Mouse (Mus musculus): ENCODE measurements around the gene Lamb3.
A peak's percentile ranks its signal among the peaks of the same experiment; 100 is the strongest.

Gene Lamb3

GRCm38 (mm10) chr1:193201383-193201778 lies 6.1 kb upstream of the Lamb3 start, which contains the start of gene Traf3ip3:
Gene Traf3ip3, minus strand, starts transcription at chr1:193201703.
- DNase-seq (ENCODE audit: low read depth), result peak; percentile 91

DNA sequence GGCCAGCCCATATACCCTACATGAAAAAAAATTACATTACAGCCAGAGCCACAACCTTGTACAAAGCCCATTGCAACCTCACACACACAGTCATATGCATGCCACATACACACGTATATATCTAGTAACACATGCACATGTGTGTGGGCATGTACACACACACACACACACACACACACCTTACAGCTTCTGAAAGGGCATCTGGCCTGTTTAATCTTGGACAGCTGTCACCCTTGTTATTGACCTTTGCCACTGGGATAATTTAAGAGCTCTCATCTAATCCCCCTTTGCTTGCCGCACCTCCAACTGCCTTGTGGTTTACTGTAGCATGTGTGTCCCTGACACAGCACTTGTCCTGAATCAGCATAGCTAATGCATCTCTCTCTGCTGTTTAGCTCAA lies 3.7 kb upstream of the Lamb3 start:
- no peak for DNase-seq (ENCODE audit: low read depth)

- no peak for DNase-seq (ENCODE audit: low read depth)
Observed at GRCm38 (mm10) chr1:193205431-193205830, 2.1 kb upstream of the Lamb3 start.

- peak; percentile 80 for DNase-seq (ENCODE audit: low read depth)
Observed at GRCm38 (mm10) chr1:193208178-193208577, 679 bp downstream of the Lamb3 start.

DNA sequence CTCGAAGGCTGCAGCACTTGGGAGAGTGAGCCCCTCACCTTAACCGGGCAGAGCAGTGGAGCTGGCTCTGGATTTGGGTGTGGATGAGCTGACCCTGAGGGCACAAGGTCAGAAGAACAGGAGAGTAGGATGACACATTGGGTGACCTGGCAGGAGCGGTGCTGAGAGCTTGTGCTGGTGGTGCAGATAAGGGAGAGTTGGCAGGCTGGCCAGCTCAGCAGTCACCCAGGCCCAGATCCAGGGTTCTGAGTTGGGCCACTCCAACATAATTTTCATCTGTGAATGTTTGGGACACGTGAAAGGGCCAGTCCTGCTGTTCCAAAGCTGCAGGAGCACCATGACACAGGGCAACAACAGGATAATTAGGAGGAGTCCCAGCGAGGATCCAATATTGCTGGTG lies 3.9 kb downstream of the Lamb3 start:
- no peak for DNase-seq (ENCODE audit: low read depth)

- no peak for DNase-seq (ENCODE audit: low read depth)
Observed at GRCm38 (mm10) chr1:193214053-193214452, 6.6 kb downstream of the Lamb3 start.

DNA sequence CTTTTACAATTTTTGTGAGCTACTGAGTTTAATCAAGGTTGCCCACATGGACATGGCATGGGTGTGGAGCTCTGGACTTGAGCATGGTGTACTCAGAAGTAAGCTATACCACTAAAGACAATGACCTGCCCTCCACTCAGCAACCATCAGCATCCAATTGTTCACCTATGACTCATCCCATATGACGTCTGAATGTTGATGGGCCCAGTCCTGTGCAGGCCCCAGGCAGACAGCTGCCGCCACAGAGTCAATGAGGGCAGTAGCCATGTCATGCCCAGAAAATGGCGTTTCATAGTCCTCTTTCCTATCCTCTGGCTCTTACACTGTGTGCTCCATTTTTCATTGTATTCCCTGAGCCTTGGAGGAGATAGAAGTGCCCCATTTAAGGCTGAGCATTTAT lies 8.5 kb downstream of the Lamb3 start:
- no peak for DNase-seq (ENCODE audit: low read depth)

- no peak for DNase-seq (ENCODE audit: low read depth)
Observed at GRCm38 (mm10) chr1:193220408-193220807, 12.9 kb downstream of the Lamb3 start.

GRCm38 (mm10) chr1:193225531-193225930 lies 18.0 kb downstream of the Lamb3 start:
- DNase-seq (ENCODE audit: low read depth), result no peak

DNA sequence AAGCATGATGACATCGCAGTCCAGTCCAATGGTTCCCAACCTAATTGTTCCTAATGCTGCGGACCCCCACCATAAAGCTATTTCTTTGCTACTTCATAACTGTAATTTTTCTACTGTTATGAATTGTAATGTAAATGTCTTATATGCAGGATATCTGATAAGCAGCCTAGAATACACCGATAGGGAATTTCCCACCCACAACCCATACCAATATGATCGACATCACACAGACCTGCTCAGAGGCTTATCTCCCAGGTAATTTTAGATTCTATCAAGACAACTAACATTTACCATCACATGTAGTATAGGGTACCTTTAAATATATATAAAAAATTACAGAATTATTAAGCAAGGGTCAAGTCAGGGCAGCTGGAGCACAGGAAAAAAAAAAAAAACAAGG lies 18.6 kb downstream of the Lamb3 start:
- DNase-seq (ENCODE audit: low read depth), result no peak

DNA sequence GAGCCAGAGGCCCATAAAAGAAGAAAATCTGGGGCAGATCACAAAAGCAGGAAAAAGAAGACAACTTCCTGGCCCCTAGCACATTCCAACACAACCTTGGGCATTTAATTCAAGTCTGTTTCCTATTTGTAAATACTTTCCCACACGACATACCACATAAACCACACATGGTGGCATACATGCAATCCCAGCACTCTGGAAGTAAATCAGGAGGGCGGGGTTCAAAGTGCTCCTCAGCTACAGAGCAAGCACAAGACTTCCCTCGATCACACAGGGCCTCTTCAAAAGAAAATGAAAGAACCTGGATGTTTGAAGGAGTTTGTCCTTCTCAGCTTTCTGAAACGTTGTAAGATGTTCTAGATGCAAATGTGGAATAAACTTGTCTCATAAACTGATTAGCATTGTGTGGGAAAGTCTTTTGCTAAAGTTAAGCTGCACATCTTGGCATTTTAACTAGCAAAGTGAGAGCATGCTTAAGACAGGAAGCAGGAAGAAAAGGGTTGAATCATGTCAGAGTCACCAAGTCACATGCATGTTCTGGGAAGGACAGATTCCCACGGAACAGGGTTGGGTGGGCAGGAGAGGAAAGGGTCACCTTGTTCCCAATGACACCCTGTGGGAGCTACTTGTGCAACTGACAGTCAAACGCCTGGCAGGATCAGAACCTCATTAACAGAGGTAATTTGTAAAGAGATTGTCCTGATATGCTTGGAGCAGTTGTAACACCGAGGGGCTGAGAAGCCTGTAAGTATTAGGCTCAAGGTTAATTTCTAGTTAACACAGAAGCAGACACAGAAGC lies 19.4 kb downstream of the Lamb3 start:
- DNase-seq (ENCODE audit: low read depth), result no peak

DNA sequence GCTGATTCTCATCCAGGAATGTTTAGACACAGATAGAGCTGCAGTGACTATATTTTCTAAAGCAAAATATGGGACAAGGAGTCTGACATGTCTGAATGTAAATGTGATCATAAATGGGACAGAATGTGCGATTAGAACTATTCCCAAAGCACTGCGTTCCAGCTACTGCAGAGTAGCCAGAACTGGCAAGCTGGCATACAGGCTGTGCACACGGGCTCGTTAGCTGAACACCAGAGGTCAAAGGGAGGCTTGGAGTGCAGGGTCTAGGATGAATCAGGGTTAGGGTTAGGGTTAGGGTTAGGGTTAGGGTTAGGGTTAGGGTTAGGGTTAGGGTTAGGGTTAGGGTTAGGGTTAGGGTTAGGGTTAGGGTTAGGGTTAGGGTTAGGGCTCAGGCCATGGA lies 20.0 kb downstream of the Lamb3 start:
- DNase-seq (ENCODE audit: low read depth), result no peak

- DNase-seq (ENCODE audit: low read depth), result no peak
Observed at GRCm38 (mm10) chr1:193229570-193229969, 22.1 kb downstream of the Lamb3 start.

- no peak for DNase-seq (ENCODE audit: low read depth)
Observed at GRCm38 (mm10) chr1:193230531-193230930, 23.0 kb downstream of the Lamb3 start.

- DNase-seq (ENCODE audit: low read depth), result peak; percentile 27
Observed at GRCm38 (mm10) chr1:193230935-193231334, 23.4 kb downstream of the Lamb3 start.

DNA sequence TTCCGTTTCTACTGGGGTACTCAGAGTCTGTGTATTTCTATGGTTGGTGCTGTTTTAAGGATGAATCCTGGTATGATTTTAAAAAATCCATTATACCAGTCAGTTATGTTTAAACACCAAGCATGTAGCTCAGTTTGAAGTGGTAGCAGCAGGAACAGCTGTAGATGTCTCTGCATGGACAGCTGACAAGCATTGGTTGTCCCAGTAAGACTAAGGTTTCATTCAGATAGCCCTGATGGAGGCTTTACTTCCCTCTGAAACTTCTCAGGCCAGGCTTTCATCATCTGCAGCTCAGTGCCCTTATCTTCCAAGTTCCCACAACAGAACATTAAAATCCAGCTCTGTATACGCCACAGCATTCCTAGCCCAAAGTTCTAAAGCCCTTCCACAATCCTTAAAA lies 25.2 kb downstream of the Lamb3 start:
- no peak for DNase-seq (ENCODE audit: low read depth)

DNA sequence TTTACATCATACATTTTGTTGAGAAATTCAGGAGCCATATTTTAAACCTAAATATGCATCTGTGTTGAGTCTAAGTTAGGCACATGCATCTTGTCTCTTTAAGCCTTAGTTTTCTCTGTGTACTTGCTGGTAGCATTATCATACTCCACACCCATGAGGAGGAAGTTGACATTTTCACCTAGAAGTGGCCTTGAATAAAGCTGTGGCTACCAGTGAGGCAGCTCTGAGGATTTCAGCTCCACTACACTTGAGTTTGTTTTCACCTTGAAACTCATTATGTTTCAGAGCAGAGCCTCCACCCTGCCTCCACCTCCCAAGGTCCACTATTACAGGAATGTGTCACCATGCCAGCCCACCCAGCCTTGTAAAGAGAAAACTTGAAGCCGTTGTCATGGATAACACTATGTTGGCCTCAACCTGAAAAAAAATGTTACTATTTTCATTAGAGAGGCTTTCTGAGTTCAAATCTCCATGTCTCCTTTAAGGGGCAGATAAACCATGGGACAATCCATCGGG lies 26.7 kb downstream of the Lamb3 start:
- DNase-seq (ENCODE audit: low read depth), result no peak

DNA sequence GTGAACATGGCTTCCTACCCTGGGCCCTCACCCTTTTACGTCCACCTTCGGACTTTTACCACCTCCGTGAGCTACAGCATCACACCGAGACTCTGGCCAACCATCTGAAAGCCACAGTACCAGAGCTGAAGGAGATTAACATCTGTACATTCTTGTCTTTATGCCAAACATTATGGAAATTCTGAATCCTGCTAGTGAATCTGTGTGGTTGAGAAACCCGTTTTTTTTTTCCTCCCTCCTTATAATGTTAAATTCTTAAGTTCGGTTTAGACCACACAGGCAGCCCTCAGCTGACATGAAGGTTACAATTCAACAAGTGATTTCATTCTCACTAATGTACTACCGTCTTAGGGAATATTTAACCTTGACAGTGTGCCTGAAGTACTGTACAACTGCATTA lies 27.4 kb downstream of the Lamb3 start:
- DNase-seq (ENCODE audit: low read depth), result no peak

- no peak for DNase-seq (ENCODE audit: low read depth)
Observed at GRCm38 (mm10) chr1:193238426-193238825, 30.9 kb downstream of the Lamb3 start.

- DNase-seq (ENCODE audit: low read depth), result no peak
Observed at GRCm38 (mm10) chr1:193241436-193241835, 33.9 kb downstream of the Lamb3 start.

GRCm38 (mm10) chr1:193242238-193242637 lies 34.7 kb downstream of the Lamb3 start:
- no peak for DNase-seq (ENCODE audit: low read depth)

DNA sequence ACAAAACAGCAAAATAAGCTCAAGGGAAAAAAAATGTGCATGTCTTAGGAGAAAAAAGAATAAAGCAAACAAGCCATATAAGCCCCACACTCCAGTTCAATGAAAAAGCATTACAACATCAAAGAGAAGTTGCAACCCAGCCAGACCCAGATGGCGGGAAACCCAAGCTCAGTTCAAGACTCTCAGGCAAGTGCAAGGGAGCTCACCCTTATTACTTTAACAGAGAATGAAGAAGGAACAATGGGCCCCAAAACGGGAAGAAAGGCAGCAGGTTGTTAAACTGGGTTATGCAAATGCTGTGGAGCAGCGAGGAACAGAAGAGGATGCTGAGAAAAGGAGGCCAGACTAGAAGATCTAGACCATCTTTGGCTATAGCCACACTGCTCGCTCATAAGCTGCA lies 35.4 kb downstream of the Lamb3 start:
- DNase-seq (ENCODE audit: low read depth), result no peak

- DNase-seq (ENCODE audit: low read depth), result no peak
Observed at GRCm38 (mm10) chr1:193243571-193244193, 36.2 kb downstream of the Lamb3 start.
